Mouse (Mus musculus) mesoderm, embryonic 11.5 days (tissue): ENCODE measurements around the gene Gm47791.

Experiments
- DNase-seq: peaks from one replicate; pipeline ENCODE4 v3.0.0-alpha.2; 2012; ENCODE audit warnings: low read depth, low spot score

Gm47791 gene

GRCm38 (mm10) chr1:82787414-82787813 is 16.4 kb upstream of the Gm47791 start:
- DNase-seq, result peak; percentile 76

- no peak for DNase-seq
These were observed 14.5 kb upstream of the Gm47791 start for GRCm38 (mm10) chr1:82785546-82785945.

- no peak for DNase-seq
These were observed 12.5 kb upstream of the Gm47791 start for GRCm38 (mm10) chr1:82783559-82783958.

- no peak for DNase-seq
These were observed 8.4 kb upstream of the Gm47791 start for GRCm38 (mm10) chr1:82779388-82779966.

GRCm38 (mm10) chr1:82775293-82775692 is 4.2 kb upstream of the Gm47791 start:
- DNase-seq, result no peak

- DNase-seq, result no peak
These were observed 2.2 kb upstream of the Gm47791 start for GRCm38 (mm10) chr1:82773208-82773607.

GRCm38 (mm10) chr1:82772428-82772827 is 1.4 kb upstream of the Gm47791 start:
- no peak for DNase-seq

- DNase-seq, result no peak
These were observed 2.8 kb downstream of the Gm47791 start, which contains the start of gene Tm4sf20 for GRCm38 (mm10) chr1:82768269-82768668. Gene Tm4sf20 (minus strand): TSS chr1:82768461.

- no peak for DNase-seq
These were observed 4.4 kb downstream of the Gm47791 start for GRCm38 (mm10) chr1:82766641-82767040.

GRCm38 (mm10) chr1:82766227-82766626 is 4.8 kb downstream of the Gm47791 start:
- no peak for DNase-seq

GRCm38 (mm10) chr1:82762274-82762673 is 8.8 kb downstream of the Gm47791 start:
- DNase-seq, result no peak

GRCm38 (mm10) chr1:82761454-82762169 is 9.4 kb downstream of the Gm47791 start:
- no peak for DNase-seq

- DNase-seq, result peak; percentile 4
These were observed 11.5 kb downstream of the Gm47791 start for GRCm38 (mm10) chr1:82759520-82759919.

- no peak for DNase-seq
These were observed 23.2 kb downstream of the Gm47791 start for GRCm38 (mm10) chr1:82747714-82748452.

- no peak for DNase-seq
These were observed 24.6 kb downstream of the Gm47791 start for GRCm38 (mm10) chr1:82746408-82746807.

GRCm38 (mm10) chr1:82743962-82744361 is 27.1 kb downstream of the Gm47791 start:
- DNase-seq, result no peak

GRCm38 (mm10) chr1:82741539-82741938 is 29.5 kb downstream of the Gm47791 start:
- DNase-seq, result no peak

- DNase-seq, result no peak
These were observed 33.0 kb downstream of the Gm47791 start for GRCm38 (mm10) chr1:82738066-82738465.

- DNase-seq, result no peak
These were observed 37.7 kb downstream of the Gm47791 start for GRCm38 (mm10) chr1:82733357-82733756.

- DNase-seq, result no peak
These were observed 44.6 kb downstream of the Gm47791 start for GRCm38 (mm10) chr1:82726482-82726881.

GRCm38 (mm10) chr1:82725875-82726185 is 45.2 kb downstream of the Gm47791 start:
- no peak for DNase-seq

- peak; percentile 3 for DNase-seq
These were observed 45.8 kb downstream of the Gm47791 start for GRCm38 (mm10) chr1:82725026-82725874.
